Mouse (Mus musculus): ENCODE measurements around the gene Smad6. TPM values are rescaled to one million over a fixed set of nuclear protein-coding genes. Genes with fewer than 3 reads are reported as not detected.

The Smad6 gene
- total RNA-seq, 4 experiments from 2014 or later = 1.9 to 2.8 (median 2.1) TPM

GRCm38 (mm10) chr9:64022562-64023366, 905 bp upstream of the Smad6 start:
- DNase-seq (ENCODE audit: low spot score in 2 of 2) = peak; percentile 53 to 74

GRCm38 (mm10) chr9:64021319-64021850, 474 bp downstream of the Smad6 start:
- DNase-seq (ENCODE audit: low spot score in 2 of 2) = no peak

DNA sequence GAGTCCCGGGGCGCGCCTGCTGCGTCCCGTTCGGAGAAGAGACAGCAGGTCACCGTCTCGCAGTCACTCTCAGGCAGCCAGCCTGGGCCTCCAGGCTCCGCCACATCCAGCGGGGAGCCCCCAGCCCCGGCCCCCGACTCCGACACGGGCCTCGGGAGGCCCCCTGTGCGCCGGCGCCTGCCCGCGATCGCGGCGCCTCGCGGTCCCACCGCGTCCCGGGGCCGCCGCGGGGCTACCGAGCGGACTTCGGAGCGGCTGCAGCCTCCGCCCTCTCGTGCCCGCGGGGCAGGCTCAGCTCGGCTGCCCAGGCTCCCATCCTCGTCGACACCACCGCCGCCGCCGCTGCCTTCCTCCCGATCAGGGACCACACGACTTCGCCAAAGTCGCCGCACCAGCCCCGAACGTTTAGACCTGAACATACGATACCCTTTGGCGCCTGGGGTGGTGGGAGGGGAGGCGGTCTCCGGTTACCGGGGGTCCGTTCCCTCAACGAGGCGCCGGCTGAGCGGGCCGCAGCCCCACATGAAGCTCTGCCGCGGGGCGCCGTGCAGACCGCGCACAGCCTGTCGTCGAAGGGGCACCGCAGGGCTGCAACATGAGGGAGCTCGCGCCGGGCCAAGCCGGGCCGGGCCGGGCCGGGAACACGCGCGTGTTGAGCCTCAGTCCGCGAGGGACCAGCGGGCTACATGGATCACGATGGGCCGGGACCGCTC, 1.1 kb downstream of the Smad6 start:
- DNase-seq (ENCODE audit: low spot score in 2 of 2) = no peak

GRCm38 (mm10) chr9:64020171-64020605, 1.7 kb downstream of the Smad6 start:
- DNase-seq (ENCODE audit: low spot score in 2 of 2) = no peak

DNA sequence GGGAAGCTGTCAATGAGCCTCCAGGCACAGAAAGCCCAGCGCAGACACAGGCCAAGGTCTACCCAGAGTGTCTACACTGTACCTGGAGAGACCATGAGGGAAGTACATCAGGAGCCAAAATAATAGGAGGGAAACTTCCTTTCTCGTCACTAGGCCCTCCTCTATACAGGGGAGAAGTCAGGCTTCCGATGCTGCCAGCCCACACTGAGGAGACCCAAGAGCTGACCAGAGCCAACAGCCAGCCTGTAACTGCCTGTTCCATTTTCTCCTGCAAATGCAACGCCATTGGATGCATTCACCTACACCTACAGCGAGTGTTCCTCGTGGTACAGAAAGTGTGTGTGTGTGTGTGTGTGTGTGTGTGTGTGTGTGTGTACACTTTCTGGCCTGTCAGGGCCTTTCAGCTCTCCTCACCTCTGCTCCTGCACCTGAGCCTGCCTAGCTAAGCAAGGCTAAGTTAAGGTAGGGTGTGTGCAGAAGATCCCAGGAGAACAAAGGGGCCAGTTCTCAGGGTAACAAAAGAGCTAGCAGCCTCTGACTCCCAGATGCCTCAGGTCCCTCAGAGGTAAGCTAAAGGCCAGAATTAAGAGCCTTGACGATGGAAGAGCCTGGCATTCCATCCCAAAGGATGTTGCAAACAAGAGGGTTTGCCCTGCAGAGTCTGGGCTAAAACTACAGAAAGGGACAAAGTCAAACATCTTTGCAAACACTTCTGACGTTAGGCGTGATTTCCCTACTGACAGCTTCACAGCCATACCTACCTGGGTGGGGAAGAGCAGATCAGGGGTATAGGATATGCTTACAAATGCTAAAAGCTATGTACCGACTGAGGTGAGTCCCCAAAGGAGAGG, 2.6 kb downstream of the Smad6 start:
- no peak for DNase-seq (ENCODE audit: low spot score in 2 of 2)

GRCm38 (mm10) chr9:64017861-64018793, 3.7 kb downstream of the Smad6 start:
- no peak for DNase-seq (ENCODE audit: low spot score in 2 of 2)

DNA sequence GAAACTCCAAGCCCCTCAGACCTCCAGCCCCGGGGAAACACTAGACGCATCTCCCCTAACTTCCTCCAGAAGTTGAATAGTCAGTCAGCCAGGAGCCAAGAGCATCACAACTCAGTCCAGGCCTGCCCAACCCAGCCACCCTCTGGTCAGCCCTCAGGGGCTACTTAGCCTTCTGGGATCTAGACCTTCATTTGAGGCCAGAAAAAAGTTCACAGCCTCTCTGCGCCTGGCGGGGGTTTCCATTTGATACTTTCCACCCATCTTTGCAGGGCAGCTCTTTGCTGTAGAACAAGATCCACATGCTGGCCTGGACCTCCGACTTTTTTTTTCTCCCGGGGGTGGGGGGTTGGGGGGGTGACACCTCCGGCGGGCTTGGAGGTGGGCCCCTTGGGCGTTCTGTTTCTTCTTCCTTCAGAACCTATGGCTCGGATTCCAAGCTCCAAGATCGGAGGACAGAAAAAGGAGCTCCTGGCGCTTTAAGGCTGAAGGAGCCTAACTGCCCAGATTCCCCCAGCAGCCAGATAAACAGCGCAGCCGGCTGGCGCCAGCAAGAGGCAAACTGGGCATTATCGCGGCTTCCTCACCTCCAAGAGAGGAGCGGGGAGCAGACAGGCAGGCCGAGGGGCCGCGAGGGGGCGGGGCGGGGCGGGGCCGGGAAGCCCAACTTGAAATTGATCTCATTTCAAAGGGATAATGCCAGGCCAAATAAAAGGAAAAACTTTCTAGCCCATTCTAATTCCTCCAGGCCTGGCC, 5.0 kb downstream of the Smad6 start:
- DNase-seq (ENCODE audit: low spot score in 2 of 2) = no peak

GRCm38 (mm10) chr9:64016092-64016491, 5.8 kb downstream of the Smad6 start:
- DNase-seq (ENCODE audit: low spot score in 2 of 2) = no peak

- no peak for DNase-seq (ENCODE audit: low spot score in 2 of 2)
These were observed 7.1 kb downstream of the Smad6 start for GRCm38 (mm10) chr9:64014801-64015200.

DNA sequence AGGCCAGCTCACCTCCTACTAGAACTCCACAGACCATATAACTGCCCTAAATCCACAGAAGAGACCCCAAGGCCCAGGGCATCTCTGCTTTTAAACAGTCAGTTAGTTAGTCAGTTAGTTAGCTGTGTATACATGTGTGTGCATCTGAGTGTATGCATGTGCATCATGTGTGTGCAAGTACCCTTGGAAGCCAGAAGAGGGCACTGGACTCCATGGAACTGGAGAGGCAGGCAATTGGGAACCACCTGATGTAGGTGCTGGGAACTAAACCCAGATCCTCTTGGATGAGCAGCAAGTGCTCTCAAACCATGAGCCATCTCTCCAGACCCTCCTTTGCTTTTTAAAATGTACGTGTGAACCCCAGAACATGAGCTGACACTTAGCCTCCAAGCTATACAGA, 10.5 kb downstream of the Smad6 start:
- no peak for DNase-seq (ENCODE audit: low spot score in 2 of 2)

- no peak for DNase-seq (ENCODE audit: low spot score in 2 of 2)
These were observed 18.9 kb downstream of the Smad6 start for GRCm38 (mm10) chr9:64002981-64003380.

DNA sequence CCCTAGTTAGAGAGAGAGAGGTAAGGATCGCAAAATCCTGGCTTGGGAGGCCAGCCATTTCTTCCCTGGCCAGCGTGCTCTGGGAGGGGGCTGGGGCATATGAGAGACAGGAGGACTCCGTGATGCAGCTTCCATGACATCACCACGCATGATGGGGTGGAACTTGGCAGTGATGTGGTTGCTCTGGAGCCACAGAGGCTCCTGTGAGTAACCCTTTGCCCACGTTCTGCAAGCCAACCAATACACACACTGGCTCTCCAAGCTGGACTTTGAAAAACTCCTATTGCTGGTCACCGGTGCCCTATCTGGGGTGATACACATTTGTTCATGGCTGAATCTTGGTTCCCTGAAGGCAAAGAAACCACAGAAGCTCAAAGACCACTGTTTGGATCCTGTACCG, 20.8 kb downstream of the Smad6 start:
- DNase-seq (ENCODE audit: low spot score in 2 of 2) = no peak

GRCm38 (mm10) chr9:64000085-64000484, 21.8 kb downstream of the Smad6 start:
- no peak for DNase-seq (ENCODE audit: low spot score in 2 of 2)

DNA sequence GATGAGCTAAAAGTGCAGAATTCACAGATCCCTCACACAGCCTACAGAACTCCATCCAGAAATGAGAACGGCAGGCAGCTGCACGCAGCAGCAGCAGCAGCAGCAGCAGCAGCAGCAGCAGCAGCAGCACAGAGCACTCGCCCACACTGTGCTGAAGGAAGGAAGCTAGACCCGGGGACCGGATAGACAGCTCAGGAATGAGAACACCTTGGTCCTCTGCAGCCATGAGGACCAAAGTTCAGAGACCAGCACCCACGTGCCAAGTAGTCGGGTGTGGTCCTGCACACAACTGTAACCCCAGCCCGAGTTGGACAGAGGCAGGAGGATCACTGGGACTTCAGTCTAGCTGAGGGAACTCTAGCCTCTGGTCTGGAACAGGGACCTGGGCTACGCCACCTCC, 22.7 kb downstream of the Smad6 start:
- DNase-seq (ENCODE audit: low spot score in 2 of 2) = no peak

GRCm38 (mm10) chr9:63998026-63998425, 23.8 kb downstream of the Smad6 start:
- no peak for DNase-seq (ENCODE audit: low spot score in 2 of 2)

- no peak for DNase-seq (ENCODE audit: low spot score in 2 of 2)
These were observed 24.4 kb downstream of the Smad6 start for GRCm38 (mm10) chr9:63997439-63997838.

DNA sequence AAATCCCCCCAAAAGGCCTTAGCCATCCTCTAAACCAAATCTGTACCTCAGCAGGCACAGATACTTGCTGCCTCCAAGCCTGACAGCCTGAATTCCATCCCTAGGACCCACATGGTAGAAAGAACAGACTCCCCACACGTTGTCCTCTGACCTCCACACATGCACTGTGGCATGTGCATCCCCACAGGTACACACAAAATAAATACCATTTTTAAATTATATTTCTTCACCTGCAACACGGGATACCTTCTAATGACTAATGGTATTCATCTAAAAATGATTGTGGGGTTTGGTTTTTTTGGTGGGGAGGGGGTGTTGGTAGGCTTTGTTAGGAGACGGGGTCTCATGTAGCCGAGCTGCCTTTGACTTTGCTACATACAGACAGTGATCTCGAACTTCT, 28.6 kb downstream of the Smad6 start:
- no peak for DNase-seq (ENCODE audit: low spot score in 2 of 2)

- DNase-seq (ENCODE audit: low spot score in 2 of 2) = no peak
These were observed 29.1 kb downstream of the Smad6 start for GRCm38 (mm10) chr9:63992761-63993160.

- DNase-seq (ENCODE audit: low spot score in 2 of 2) = no peak
These were observed 30.7 kb downstream of the Smad6 start for GRCm38 (mm10) chr9:63991193-63991592.

DNA sequence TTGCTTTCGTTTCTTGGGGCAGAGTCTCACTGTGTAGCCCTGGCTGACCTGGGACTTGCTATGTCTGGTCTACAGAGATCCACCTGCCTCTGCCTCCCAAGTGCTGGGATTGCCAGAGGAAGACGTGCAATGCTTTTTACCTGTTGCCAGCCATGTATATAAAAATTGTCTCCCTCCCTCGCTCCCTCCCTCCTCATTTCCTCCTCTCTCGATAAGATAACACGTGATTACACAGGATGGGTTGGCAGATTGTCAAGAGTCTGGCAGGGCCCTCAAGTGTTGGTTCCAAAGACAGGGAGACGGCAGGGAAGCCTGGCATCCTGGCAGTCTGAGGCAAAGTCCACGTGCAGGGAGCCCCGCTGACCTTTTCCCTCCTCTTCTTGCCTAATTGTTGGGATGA, 32.2 kb downstream of the Smad6 start:
- DNase-seq (ENCODE audit: low spot score in 2 of 2) = no peak
